Mouse (Mus musculus): ENCODE measurements around the gene Kank3. TPM values are rescaled to one million over a fixed set of nuclear protein-coding genes. Genes with fewer than 3 reads are reported as not detected.
A peak's percentile ranks its signal among the peaks of the same experiment; 100 is the strongest.

Gene Kank3
- polyA plus RNA-seq, 1 experiment = 395 TPM

DNA sequence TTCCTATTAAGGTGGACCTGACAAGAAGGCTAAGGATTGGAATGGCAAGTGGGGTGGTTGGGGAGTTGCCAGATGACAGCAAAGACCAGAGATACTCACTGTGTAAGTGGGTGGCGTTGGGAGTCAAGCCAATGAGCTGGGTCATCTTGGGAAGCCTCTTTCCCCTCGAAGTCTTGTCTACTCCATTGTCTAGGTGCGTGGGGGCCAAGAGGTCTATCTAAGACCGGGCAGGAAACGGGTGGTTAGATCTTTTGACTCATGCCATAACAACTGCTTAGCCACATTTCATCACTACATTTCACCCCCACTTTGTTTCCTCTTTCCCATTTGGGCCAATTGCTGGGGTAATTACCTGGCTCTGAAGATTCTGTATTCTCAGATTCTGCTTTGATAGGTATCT lies 29.9 kb upstream of the Kank3 start:
- Histone ChIP-seq H3K4me1 (ENCODE audit: control insufficient read depth, insufficient read depth, low read length) (peaks cover 22% of the 10 kb centered on the region), H3K4me3 (replicated peaks; ENCODE audit: extremely low read depth, low read depth, low read length) (peak overlapping the region; percentile 69)
- DNase-seq = peak; percentile 24
- WGBS = 45% methylated on average over 5 of the region's 5 CpGs
- TF ChIP-seq CTCF (IDR thresholded peaks at IDR 0.05; ENCODE audit: insufficient read depth, low read length) (no peak), POLR2A (IDR thresholded peaks at IDR 0.05; ENCODE audit: borderline replicate concordance, extremely low read depth, low read depth, low read length) (peak; percentile 24; the same call in 1 of the 2 replicates)

- 1% methylated on average over 50 of the region's 50 CpGs for WGBS
- peak; percentile 67 for TF ChIP-seq POLR2A (IDR thresholded peaks at IDR 0.05; ENCODE audit: borderline replicate concordance, extremely low read depth, low read depth, low read length)
- TF ChIP-seq CTCF (IDR thresholded peaks at IDR 0.05; ENCODE audit: insufficient read depth, low read length) = no peak
- H3K4me3 ChIP-seq (replicated peaks; ENCODE audit: extremely low read depth, low read depth, low read length) = peak within 1 kb of the TSS; percentile 69
- peaks cover 22% of the 10 kb centered on the region for H3K4me1 ChIP-seq (ENCODE audit: control insufficient read depth, insufficient read depth, low read length)
- DNase-seq = peak; percentile 71
Observed at GRCm38 (mm10) chr17:33781124-33781977, 29.0 kb upstream of the Kank3 start, which contains the start of gene Angptl4. Gene Angptl4 (minus strand): TSS chr17:33781830.

DNA sequence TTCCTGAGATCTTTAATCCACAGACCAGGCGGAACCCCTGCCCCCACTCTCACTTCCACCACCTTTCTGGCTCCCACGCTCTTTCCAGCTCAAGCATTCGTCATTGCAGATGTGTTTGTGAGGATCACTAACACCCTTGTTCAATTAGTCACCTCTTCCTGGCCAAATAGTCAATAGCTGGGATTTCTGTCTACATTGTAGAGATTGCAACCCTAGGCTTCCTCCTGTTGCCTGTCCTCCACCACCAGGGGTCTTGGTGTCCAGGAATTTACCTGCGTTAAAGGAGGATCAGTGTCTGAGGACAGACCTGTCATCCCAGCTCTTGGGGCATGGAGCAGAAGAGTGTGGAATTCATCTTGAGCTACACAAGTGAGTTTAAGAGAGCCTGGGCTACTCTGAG lies 28.3 kb upstream of the Kank3 start:
- TF ChIP-seq CTCF (IDR thresholded peaks at IDR 0.05; ENCODE audit: insufficient read depth, low read length) = no peak
- no peak for TF ChIP-seq POLR2A (IDR thresholded peaks at IDR 0.05; ENCODE audit: borderline replicate concordance, extremely low read depth, low read depth, low read length)
- H3K4me1 ChIP-seq (ENCODE audit: control insufficient read depth, insufficient read depth, low read length) = peaks cover 22% of the 10 kb centered on the region
- peak; percentile 17 for DNase-seq
- no peak overlapping the region for H3K4me3 ChIP-seq (replicated peaks; ENCODE audit: extremely low read depth, low read depth, low read length)
- WGBS = 23% methylated on average over 4 of the region's 4 CpGs

GRCm38 (mm10) chr17:33783408-33783807 lies 26.9 kb upstream of the Kank3 start:
- TF ChIP-seq CTCF (IDR thresholded peaks at IDR 0.05; ENCODE audit: insufficient read depth, low read length) = no peak
- TF ChIP-seq POLR2A (IDR thresholded peaks at IDR 0.05; ENCODE audit: borderline replicate concordance, extremely low read depth, low read depth, low read length) = no peak
- DNase-seq = peak; percentile 77
- H3K4me3 ChIP-seq (replicated peaks; ENCODE audit: extremely low read depth, low read depth, low read length) = no peak overlapping the region
- H3K4me1 ChIP-seq (ENCODE audit: control insufficient read depth, insufficient read depth, low read length) = peaks cover 20% of the 10 kb centered on the region

GRCm38 (mm10) chr17:33784939-33785338 lies 25.4 kb upstream of the Kank3 start:
- H3K4me3 ChIP-seq (replicated peaks; ENCODE audit: extremely low read depth, low read depth, low read length) = no peak overlapping the region
- peaks cover 18% of the 10 kb centered on the region for H3K4me1 ChIP-seq (ENCODE audit: control insufficient read depth, insufficient read depth, low read length)
- DNase-seq = no peak
- WGBS = 62% methylated on average over 2 of the region's 2 CpGs
- TF ChIP-seq POLR2A (IDR thresholded peaks at IDR 0.05; ENCODE audit: borderline replicate concordance, extremely low read depth, low read depth, low read length) = no peak
- TF ChIP-seq CTCF (IDR thresholded peaks at IDR 0.05; ENCODE audit: insufficient read depth, low read length) = no peak

DNA sequence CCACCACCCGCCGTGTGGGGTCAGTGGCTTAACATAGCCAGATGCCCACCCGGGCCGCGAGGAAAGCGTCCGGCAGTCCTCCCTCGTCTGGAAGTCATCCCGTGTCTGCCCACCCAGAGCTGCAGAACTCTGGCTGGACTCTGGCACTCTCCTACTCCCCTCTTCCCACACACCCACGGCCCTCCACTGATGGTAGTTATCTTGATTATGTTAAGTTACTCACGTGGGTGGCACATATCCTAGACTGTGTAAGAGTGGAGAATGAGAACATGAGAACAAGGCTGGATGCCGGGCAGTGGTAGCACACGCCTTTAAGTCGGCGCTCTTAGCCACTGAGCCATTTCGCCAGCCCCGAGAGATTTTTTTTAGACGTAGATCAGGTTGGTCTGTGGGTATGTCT lies 23.9 kb upstream of the Kank3 start:
- DNase-seq = no peak
- peaks cover 18% of the 10 kb centered on the region for H3K4me1 ChIP-seq (ENCODE audit: control insufficient read depth, insufficient read depth, low read length)
- no peak overlapping the region for H3K4me3 ChIP-seq (replicated peaks; ENCODE audit: extremely low read depth, low read depth, low read length)
- WGBS = 86% methylated on average over 18 of the region's 18 CpGs
- TF ChIP-seq CTCF (IDR thresholded peaks at IDR 0.05; ENCODE audit: insufficient read depth, low read length) (no peak), POLR2A (IDR thresholded peaks at IDR 0.05; ENCODE audit: borderline replicate concordance, extremely low read depth, low read depth, low read length) (no peak)

DNA sequence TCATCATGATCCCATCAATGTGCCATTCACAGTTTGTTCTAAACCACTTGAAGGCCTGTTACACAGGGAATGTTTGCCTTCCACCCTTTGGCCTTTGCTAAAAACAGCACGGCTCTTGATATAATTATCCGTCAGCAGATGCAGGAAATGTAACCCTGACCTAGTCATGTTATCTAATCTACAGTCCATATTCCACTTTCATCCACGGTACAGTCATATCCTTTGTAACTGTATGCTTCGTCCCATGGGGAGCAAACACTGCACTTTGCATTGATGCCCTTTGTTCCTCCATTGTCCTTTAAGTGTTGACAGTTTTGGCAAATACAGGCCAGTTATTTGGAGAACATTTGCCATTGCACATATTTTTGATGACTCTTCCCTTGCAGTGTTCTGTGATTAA lies 21.6 kb upstream of the Kank3 start:
- DNase-seq = no peak
- no peak for TF ChIP-seq CTCF (IDR thresholded peaks at IDR 0.05; ENCODE audit: insufficient read depth, low read length)
- TF ChIP-seq POLR2A (IDR thresholded peaks at IDR 0.05; ENCODE audit: borderline replicate concordance, extremely low read depth, low read depth, low read length) = no peak
- WGBS = 21% methylated on average over 4 of the region's 4 CpGs

DNA sequence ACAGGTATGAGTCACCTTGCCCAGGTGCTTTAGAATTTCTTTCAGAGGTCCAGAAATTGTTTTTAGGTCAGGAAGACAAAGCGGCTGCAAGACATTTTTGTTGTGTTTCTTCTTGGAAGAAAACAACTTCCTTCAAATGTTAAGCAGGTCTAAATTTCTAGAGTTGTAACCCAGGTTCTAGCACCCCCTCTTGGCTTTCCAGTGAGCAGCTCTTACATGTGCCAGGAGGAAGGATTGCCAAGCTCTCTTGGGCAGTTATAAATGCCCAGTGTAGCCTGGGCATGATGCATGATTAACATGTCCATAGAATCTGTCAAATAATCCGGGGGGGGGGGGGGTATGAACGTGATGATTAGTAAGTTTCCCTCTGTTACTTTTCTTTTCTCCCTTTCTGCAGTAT lies 12.0 kb upstream of the Kank3 start:
- TF ChIP-seq CTCF (IDR thresholded peaks at IDR 0.05; ENCODE audit: insufficient read depth, low read length) (no peak), POLR2A (IDR thresholded peaks at IDR 0.05; ENCODE audit: borderline replicate concordance, extremely low read depth, low read depth, low read length) (no peak)
- Histone ChIP-seq H3K4me1 (ENCODE audit: control insufficient read depth, insufficient read depth, low read length) (no peaks in the 10 kb centered on the region; the same call in 1 of the 2 replicates), H3K4me3 (replicated peaks; ENCODE audit: extremely low read depth, low read depth, low read length) (no peak overlapping the region)
- WGBS = 34% methylated on average over 3 of the region's 3 CpGs
- no peak for DNase-seq

More for the DNA sequence above, 21.6 kb upstream of the Kank3 start:
- Histone ChIP-seq H3K4me3 (replicated peaks; ENCODE audit: extremely low read depth, low read depth, low read length) (no peak overlapping the region), H3K4me1 (ENCODE audit: control insufficient read depth, insufficient read depth, low read length) (peaks cover 4% of the 10 kb centered on the region; the same call in 1 of the 2 replicates)

DNA sequence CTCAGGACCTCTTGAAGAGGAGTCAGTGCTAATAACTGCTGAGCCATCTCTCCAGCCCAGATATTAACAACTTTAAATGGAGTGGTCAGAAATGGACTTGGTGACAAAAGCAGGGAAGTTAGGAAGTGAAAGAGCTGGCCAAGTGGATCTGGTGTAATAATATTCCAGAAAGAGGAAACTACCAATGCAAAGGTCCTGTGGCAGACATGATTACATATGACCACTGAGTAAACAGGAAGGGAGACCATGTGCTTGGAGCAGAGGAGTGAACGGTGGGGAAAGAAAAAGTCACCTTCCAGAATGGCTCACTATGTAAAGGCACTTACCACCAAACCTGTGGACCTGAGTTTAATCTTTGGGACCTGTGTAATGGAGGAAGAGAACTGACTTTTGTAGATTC lies 11.0 kb upstream of the Kank3 start:
- TF ChIP-seq POLR2A (IDR thresholded peaks at IDR 0.05; ENCODE audit: borderline replicate concordance, extremely low read depth, low read depth, low read length) = no peak
- DNase-seq = no peak
- H3K4me1 ChIP-seq (ENCODE audit: control insufficient read depth, insufficient read depth, low read length) = no peaks in the 10 kb centered on the region; the same call in 1 of the 2 replicates
- 32% methylated on average over 1 of the region's 1 CpGs for WGBS
- no peak overlapping the region for H3K4me3 ChIP-seq (replicated peaks; ENCODE audit: extremely low read depth, low read depth, low read length)

- H3K4me1 ChIP-seq (ENCODE audit: control insufficient read depth, insufficient read depth, low read length) = no peaks in the 10 kb centered on the region; the same call in 1 of the 2 replicates
- TF ChIP-seq CTCF (IDR thresholded peaks at IDR 0.05; ENCODE audit: insufficient read depth, low read length) (no peak), POLR2A (IDR thresholded peaks at IDR 0.05; ENCODE audit: borderline replicate concordance, extremely low read depth, low read depth, low read length) (no peak)
- 0% methylated on average over 2 of the region's 2 CpGs for WGBS
- DNase-seq = no peak
- H3K4me3 ChIP-seq (replicated peaks; ENCODE audit: extremely low read depth, low read depth, low read length) = no peak overlapping the region
Observed at GRCm38 (mm10) chr17:33802221-33802620, 8.1 kb upstream of the Kank3 start.
